Mouse (Mus musculus) thymus, adult 2 months (tissue): ENCODE data around the gene Prex1. TPM values are rescaled to one million over a fixed set of nuclear protein-coding genes. Genes with fewer than 3 reads are reported as not detected.

Experiments
- DNase-seq: peaks from one replicate; pipeline ENCODE4 v3.0.0; 2021
- H3K27ac ChIP-seq: fragments of 200-500 bp; 2 replicates; pipeline ENCODE4 v1.5.1; 2012; ENCODE audit warnings: low read length, control low read depth; ENCODE audit not compliant: control insufficient read depth, insufficient read depth
- H3K27me3 ChIP-seq: fragments of 200-500 bp; 2 replicates; pipeline ENCODE4 v1.6.1; 2012; ENCODE audit warnings: mild to moderate bottlenecking, low read length, moderate library complexity, mixed read lengths; ENCODE audit not compliant: control insufficient read depth, insufficient read depth
- H3K36me3 ChIP-seq: fragments of 200-500 bp; 2 replicates; pipeline ENCODE4 v1.6.1; 2012; ENCODE audit warnings: mild to moderate bottlenecking, low read length, moderate library complexity; ENCODE audit not compliant: control insufficient read depth, insufficient read depth
- H3K4me1 ChIP-seq: fragments of 200-500 bp; replicated peaks from 2 replicates; pipeline ENCODE4 v1.6.1; 2012; ENCODE audit warnings: low read length; ENCODE audit not compliant: control insufficient read depth, insufficient read depth
- H3K4me3 ChIP-seq: fragments of 200-500 bp; 2 replicates; pipeline ENCODE4 v1.5.1; 2012; ENCODE audit warnings: mild to moderate bottlenecking, low read length, control low read depth, moderate library complexity; ENCODE audit not compliant: control insufficient read depth, insufficient read depth
- CTCF ChIP-seq: fragments of 200-500 bp; IDR thresholded peaks from 2 replicates; pipeline ENCODE4 v1.5.1; 2012; ENCODE audit warnings: mild to moderate bottlenecking, control low read depth, low read length, moderate library complexity, borderline replicate concordance; ENCODE audit not compliant: control insufficient read depth, poor library complexity, insufficient read depth; ENCODE audit errors: extremely low read depth
- POLR2A ChIP-seq: fragments of 200-500 bp; IDR thresholded peaks from 2 replicates; pipeline ENCODE4 v1.6.1; 2012; ENCODE audit warnings: mild to moderate bottlenecking, low read length, control low read depth, moderate library complexity; ENCODE audit not compliant: control insufficient read depth, poor library complexity, insufficient read depth; ENCODE audit errors: extremely low read depth
- WGBS: fragments of 180-500 bp; shearing (Covaris S2); methylation state at CpG from one replicate; pipeline ENCODE4 v1.1.7; 2018; 5-methylcytosine and 5-hydroxymethylcytosine counted together
- polyA plus RNA-seq: library from polyadenylated mRNA; depleted of rRNA; stranded (reverse); fragments of >200 nt; gene quantifications from 2 replicates; pipeline ENCODE4 v1.2.3, GENCODE M21; 2012

Gene Prex1
- polyA plus RNA-seq, 1 experiment: 264 TPM

- peaks cover 55% of the 10 kb centered on the region for H3K4me1 ChIP-seq
- peak overlapping the region; percentile 53; the same call in 1 of the 2 replicates for H3K27ac ChIP-seq
- peaks cover 7% of the 10 kb centered on the region; the same call in 1 of the 2 replicates for H3K36me3 ChIP-seq
- WGBS: 91% methylated on average over 2 of the region's 2 CpGs
- H3K4me3 ChIP-seq: no peak overlapping the region
- DNase-seq: peak; percentile 43
- no peaks in the 10 kb centered on the region for H3K27me3 ChIP-seq
- TF ChIP-seq CTCF: no peak
- no peak for TF ChIP-seq POLR2A
Measured at GRCm38 (mm10) chr2:166702113-166702445, 11.6 kb downstream of the Prex1 start.

- Histone ChIP-seq H3K36me3 (peaks cover 7% of the 10 kb centered on the region; the same call in 1 of the 2 replicates), H3K4me3 (no peak overlapping the region), H3K27me3 (no peaks in the 10 kb centered on the region), H3K27ac (peak overlapping the region; percentile 53; the same call in 1 of the 2 replicates), H3K4me1 (peaks cover 55% of the 10 kb centered on the region)
- WGBS: 76% methylated on average over 23 of the region's 23 CpGs
- no peak for TF ChIP-seq POLR2A
- TF ChIP-seq CTCF: no peak
- peak; percentile 29 for DNase-seq
Measured at GRCm38 (mm10) chr2:166701248-166702112, 12.2 kb downstream of the Prex1 start.

DNA sequence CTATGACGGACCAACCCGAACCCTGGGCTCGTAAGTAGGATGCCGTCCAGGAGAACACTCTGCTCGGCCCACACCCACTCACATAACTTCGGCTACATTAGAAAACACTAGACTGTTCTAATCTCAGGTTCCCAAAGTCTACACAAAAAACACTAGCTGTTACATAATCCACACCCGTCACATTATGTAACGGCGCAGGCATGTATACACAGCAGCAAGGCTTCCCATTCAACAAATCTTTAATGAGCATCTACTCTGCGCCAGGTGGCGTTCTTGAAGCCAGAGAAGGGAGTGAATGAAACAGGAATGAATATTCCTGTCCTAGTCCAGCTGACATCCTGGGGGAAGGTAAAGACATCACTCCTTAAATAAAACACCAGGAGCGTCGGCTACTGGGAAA, 12.9 kb downstream of the Prex1 start:
- peaks cover 7% of the 10 kb centered on the region; the same call in 1 of the 2 replicates for H3K36me3 ChIP-seq
- H3K4me3 ChIP-seq: no peak overlapping the region
- no peak for TF ChIP-seq POLR2A
- no peak for DNase-seq
- 97% methylated on average over 13 of the region's 13 CpGs for WGBS
- peaks cover 55% of the 10 kb centered on the region for H3K4me1 ChIP-seq
- H3K27ac ChIP-seq: no peak overlapping the region
- no peaks in the 10 kb centered on the region for H3K27me3 ChIP-seq

GRCm38 (mm10) chr2:166700116-166700515, 13.5 kb downstream of the Prex1 start:
- Histone ChIP-seq H3K4me1 (peaks cover 55% of the 10 kb centered on the region), H3K27ac (no peak overlapping the region), H3K36me3 (peaks cover 2% of the 10 kb centered on the region; the same call in 1 of the 2 replicates), H3K27me3 (no peaks in the 10 kb centered on the region), H3K4me3 (no peak overlapping the region)
- TF ChIP-seq CTCF (no peak), POLR2A (no peak)
- DNase-seq: no peak
- WGBS: 89% methylated on average over 8 of the region's 8 CpGs

DNA sequence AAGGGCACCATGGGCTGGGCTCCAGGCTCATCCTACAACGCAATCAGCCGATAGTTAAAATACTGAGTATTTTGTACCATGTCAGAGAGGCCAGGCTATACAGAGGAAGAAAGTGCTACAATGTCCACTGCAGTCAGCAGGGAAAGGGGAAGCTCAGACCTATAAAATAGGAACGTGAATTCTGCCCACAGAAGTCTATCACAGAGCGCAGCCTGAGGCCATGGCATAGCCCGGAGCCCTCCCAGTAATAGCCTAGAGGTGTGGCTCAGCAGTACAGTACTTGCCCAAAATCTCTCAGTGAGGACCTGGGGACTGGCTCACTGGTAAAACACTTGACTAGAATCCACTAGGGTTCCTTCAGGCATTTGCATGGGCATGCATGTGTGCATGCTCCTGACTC, 14.1 kb downstream of the Prex1 start:
- 82% methylated on average over 5 of the region's 5 CpGs for WGBS
- peaks cover 55% of the 10 kb centered on the region for H3K4me1 ChIP-seq
- no peak for TF ChIP-seq CTCF
- no peak for TF ChIP-seq POLR2A

DNA sequence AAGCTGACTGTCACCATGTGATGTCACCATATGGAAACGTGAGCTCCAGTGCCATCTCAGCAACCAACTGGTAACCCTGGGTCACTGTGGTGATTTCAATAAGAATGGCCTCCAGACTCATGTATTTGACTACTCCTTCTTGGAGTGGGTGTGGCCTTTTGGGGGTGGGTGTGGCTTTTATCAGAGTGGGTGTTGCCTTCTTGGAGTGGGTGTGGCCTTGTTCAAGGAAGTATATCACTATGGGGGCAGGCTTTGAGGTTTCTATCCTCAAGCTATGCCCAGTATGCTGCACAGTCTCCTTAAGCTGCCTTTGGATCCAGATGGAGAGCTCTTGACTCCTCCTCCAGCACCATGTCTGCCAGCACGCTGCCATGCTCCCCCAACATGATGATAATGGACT, 19.0 kb downstream of the Prex1 start:
- peaks cover 33% of the 10 kb centered on the region for H3K4me1 ChIP-seq
- WGBS: 97% methylated on average over 2 of the region's 2 CpGs
- H3K36me3 ChIP-seq: 0 out of 2 replicates have a peak, but pooled peaks cover 4% of the 10 kb centered on the region
- H3K27ac ChIP-seq: no peak overlapping the region
- DNase-seq: no peak
- H3K4me3 ChIP-seq: no peak overlapping the region
- H3K27me3 ChIP-seq: no peaks in the 10 kb centered on the region
- no peak for TF ChIP-seq POLR2A
- no peak for TF ChIP-seq CTCF

More for the DNA sequence above, 14.1 kb downstream of the Prex1 start:
- DNase-seq: no peak
- Histone ChIP-seq H3K27me3 (no peaks in the 10 kb centered on the region), H3K4me3 (no peak overlapping the region), H3K27ac (no peak overlapping the region), H3K36me3 (peaks cover 2% of the 10 kb centered on the region; the same call in 1 of the 2 replicates)
